Mouse (Mus musculus): ENCODE results near the gene Susd1. TPM values are rescaled to one million over a fixed set of nuclear protein-coding genes. Genes with fewer than 3 reads are reported as not detected.

Gene Susd1
- polyA plus RNA-seq, 1 experiment from 2014 or later: 10.1 TPM

- Histone ChIP-seq H3K4me2 (no peak overlapping the region), H3K4me1 (no peaks in the 10 kb centered on the region), H3K9me3 (replicated peaks) (no peaks in the 10 kb centered on the region), H3K36me3 (no peaks in the 10 kb centered on the region), H3K9ac (no peak overlapping the region), H3K27ac (no peak overlapping the region), H3K4me3 (replicated peaks) (no peak overlapping the region), H3K27me3 (no peaks in the 10 kb centered on the region)
- 65% methylated on average over 8 of the region's 8 CpGs for WGBS
- ATAC-seq (replicated peaks; ENCODE audit: low FRiP score): no peak
Measured at GRCm38 (mm10) chr4:59282699-59283487, 155.5 kb downstream of the Susd1 start.

DNA sequence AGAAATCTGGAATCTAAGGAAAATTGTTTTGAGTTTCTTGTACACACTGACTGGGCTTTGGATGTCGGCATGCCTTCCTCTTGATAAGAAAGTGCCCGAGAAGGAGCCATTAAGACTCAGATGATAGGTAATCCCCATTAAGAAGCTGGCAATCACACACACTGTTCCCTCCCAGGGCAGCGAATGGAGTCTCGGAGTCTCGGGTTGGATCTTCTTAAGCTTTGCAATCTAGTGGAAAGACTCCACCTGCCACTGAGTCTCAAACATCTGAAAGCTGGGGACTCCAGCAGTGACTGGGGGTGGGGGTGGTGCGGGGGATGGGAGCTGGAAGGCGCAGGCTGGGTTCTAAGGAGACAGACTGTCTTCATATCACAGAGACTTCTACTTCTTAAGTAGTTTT lies 156.3 kb downstream of the Susd1 start:
- Histone ChIP-seq H3K4me1 (no peaks in the 10 kb centered on the region), H3K27me3 (no peaks in the 10 kb centered on the region), H3K4me2 (no peak overlapping the region), H3K4me3 (replicated peaks) (no peak overlapping the region), H3K9me3 (replicated peaks) (no peaks in the 10 kb centered on the region), H3K9ac (no peak overlapping the region), H3K36me3 (no peaks in the 10 kb centered on the region), H3K27ac (no peak overlapping the region)
- WGBS: 58% methylated on average over 7 of the region's 7 CpGs
- no peak for ATAC-seq (replicated peaks; ENCODE audit: low FRiP score)

DNA sequence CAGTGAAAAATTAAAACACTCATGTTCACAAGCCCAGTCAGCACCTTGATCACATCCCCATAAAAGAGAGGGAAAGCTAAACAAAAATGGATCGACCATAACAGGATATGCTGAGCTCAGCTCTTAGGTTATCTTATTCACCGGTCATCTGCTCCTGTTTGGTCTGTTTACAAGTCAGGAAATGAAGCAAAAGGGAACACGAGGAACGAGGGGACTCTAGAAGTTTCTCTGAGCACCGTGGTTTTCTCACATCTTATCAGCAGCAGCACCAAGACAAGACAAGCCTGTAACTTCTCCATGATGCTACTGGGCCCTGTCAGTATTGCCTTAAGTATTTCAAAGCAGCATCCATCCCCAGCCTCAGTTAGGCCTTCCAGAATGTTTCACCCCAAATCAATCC lies 157.6 kb downstream of the Susd1 start:
- H3K27me3 ChIP-seq: no peaks in the 10 kb centered on the region
- no peak overlapping the region for H3K27ac ChIP-seq
- no peak for ATAC-seq (replicated peaks; ENCODE audit: low FRiP score)
- H3K4me1 ChIP-seq: no peaks in the 10 kb centered on the region
- 68% methylated on average over 5 of the region's 5 CpGs for WGBS
- H3K9me3 ChIP-seq (replicated peaks): no peaks in the 10 kb centered on the region
- no peak overlapping the region for H3K4me3 ChIP-seq (replicated peaks)
- H3K4me2 ChIP-seq: no peak overlapping the region
- no peak overlapping the region for H3K9ac ChIP-seq
- H3K36me3 ChIP-seq: no peaks in the 10 kb centered on the region

DNA sequence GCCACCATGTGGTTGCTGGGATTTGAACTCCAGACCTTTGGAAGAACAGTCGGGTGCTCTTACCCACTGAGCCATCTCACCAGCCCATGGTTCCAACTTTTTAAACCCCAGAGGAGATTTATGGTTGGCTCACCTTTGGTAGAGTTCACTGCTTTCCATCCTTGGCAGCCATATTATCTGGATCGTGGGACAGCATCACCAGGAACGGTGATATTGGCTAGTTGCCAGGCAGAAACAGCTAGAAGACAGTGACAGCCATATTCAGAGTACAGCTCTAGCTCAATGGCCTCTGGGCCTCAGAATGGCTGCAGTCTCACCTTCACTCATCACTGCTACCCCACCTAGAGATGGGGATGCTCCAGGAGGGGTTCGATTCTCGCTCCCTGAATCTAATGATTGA lies 159.3 kb downstream of the Susd1 start:
- no peak for ATAC-seq (replicated peaks; ENCODE audit: low FRiP score)
- 84% methylated on average over 5 of the region's 5 CpGs for WGBS
- no peaks in the 10 kb centered on the region for H3K36me3 ChIP-seq
- H3K4me1 ChIP-seq: no peaks in the 10 kb centered on the region
- H3K9ac ChIP-seq: no peak overlapping the region
- no peak overlapping the region for H3K27ac ChIP-seq
- no peaks in the 10 kb centered on the region for H3K9me3 ChIP-seq (replicated peaks)
- no peak overlapping the region for H3K4me2 ChIP-seq
- H3K27me3 ChIP-seq: no peaks in the 10 kb centered on the region
- no peak overlapping the region for H3K4me3 ChIP-seq (replicated peaks)

DNA sequence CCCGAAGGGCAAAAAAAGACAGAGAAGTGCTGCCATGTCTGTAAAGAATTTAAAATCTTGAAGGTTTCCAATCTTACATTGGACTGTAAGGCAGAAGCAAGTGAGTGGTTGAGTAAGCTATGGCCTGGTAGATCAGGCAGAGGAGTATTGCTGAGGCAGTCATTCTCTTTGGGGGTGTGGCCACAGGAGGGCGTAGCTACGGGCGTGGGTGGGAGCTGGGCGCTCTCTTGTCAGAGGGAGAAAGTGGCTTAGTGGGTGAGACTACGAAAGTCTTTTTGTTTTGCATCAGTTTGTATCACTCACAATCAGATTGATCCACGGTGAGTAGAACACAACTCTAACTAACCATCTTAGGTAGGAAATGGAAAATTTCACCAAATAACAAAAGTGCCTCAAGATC lies 160.0 kb downstream of the Susd1 start:
- Histone ChIP-seq H3K4me2 (no peak overlapping the region), H3K27me3 (no peaks in the 10 kb centered on the region), H3K36me3 (no peaks in the 10 kb centered on the region), H3K4me3 (replicated peaks) (no peak overlapping the region), H3K9me3 (replicated peaks) (no peaks in the 10 kb centered on the region), H3K27ac (no peak overlapping the region), H3K4me1 (no peaks in the 10 kb centered on the region), H3K9ac (no peak overlapping the region)
- 86% methylated on average over 7 of the region's 7 CpGs for WGBS
- ATAC-seq (replicated peaks; ENCODE audit: low FRiP score): no peak

- Histone ChIP-seq H3K27ac (no peak overlapping the region), H3K4me3 (replicated peaks) (no peak overlapping the region), H3K27me3 (no peaks in the 10 kb centered on the region), H3K4me1 (no peaks in the 10 kb centered on the region), H3K9ac (no peak overlapping the region), H3K4me2 (no peak overlapping the region), H3K36me3 (no peaks in the 10 kb centered on the region), H3K9me3 (replicated peaks) (no peaks in the 10 kb centered on the region)
- no peak for ATAC-seq (replicated peaks; ENCODE audit: low FRiP score)
- 92% methylated on average over 9 of the region's 9 CpGs for WGBS
Measured at GRCm38 (mm10) chr4:59277958-59278357, 160.5 kb downstream of the Susd1 start.

- Histone ChIP-seq H3K9ac (no peak overlapping the region), H3K4me3 (replicated peaks) (no peak overlapping the region), H3K9me3 (replicated peaks) (no peaks in the 10 kb centered on the region), H3K27me3 (no peaks in the 10 kb centered on the region), H3K4me1 (no peaks in the 10 kb centered on the region), H3K4me2 (no peak overlapping the region), H3K36me3 (no peaks in the 10 kb centered on the region), H3K27ac (no peak overlapping the region)
- no peak for ATAC-seq (replicated peaks; ENCODE audit: low FRiP score)
- 52% methylated on average over 2 of the region's 2 CpGs for WGBS
Measured at GRCm38 (mm10) chr4:59275956-59276355, 162.5 kb downstream of the Susd1 start.

DNA sequence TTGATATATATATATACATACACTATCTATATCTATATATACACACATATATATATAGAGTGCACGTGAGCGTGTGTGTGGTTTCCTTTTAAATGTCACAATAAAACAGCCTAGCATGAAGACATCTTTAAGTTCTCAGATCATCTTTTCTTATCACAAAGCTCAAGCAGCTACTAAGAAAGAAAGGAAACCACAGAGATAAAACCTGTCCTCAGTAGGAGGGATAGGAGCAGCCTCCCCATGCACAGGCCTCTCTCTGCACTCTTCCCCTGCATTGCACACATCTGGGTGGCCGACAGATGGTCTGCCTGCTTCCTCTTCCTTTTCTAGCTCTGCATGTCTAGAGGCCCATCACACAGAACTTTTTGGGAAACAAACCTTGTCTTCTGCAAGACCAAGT lies 162.9 kb downstream of the Susd1 start:
- 92% methylated on average over 3 of the region's 3 CpGs for WGBS
- Histone ChIP-seq H3K9ac (no peak overlapping the region), H3K27me3 (no peaks in the 10 kb centered on the region), H3K4me3 (replicated peaks) (no peak overlapping the region), H3K36me3 (no peaks in the 10 kb centered on the region), H3K4me2 (no peak overlapping the region), H3K4me1 (no peaks in the 10 kb centered on the region), H3K9me3 (replicated peaks) (no peaks in the 10 kb centered on the region), H3K27ac (no peak overlapping the region)
- no peak for ATAC-seq (replicated peaks; ENCODE audit: low FRiP score)

GRCm38 (mm10) chr4:59274136-59274535 lies 164.3 kb downstream of the Susd1 start:
- 43% methylated on average over 4 of the region's 4 CpGs for WGBS
- Histone ChIP-seq H3K9me3 (replicated peaks) (no peaks in the 10 kb centered on the region), H3K27me3 (no peaks in the 10 kb centered on the region), H3K36me3 (no peaks in the 10 kb centered on the region), H3K4me1 (no peaks in the 10 kb centered on the region), H3K4me3 (replicated peaks) (no peak overlapping the region), H3K4me2 (no peak overlapping the region), H3K9ac (no peak overlapping the region), H3K27ac (no peak overlapping the region)
- no peak for ATAC-seq (replicated peaks; ENCODE audit: low FRiP score)

DNA sequence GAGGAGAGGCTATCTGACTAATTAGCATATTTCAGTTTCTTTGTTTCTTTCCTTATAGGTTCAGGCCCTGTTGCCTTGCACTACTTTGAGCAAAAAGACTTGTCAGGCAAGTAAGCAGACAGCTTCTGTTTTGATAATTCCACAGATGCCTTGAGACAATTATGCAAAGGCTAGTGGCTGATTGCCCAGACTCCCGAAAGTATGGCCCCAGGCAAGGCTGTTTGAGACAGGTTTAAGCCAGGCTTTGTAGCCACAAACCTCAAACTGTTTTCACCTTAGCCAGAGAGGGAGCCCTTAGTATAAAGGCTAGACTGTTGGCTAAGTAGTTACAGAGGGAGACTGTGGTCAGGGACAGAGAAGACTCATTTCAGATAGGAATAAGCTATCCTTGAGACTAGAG lies 165.1 kb downstream of the Susd1 start:
- H3K27me3 ChIP-seq: no peaks in the 10 kb centered on the region
- no peak overlapping the region for H3K4me2 ChIP-seq
- no peaks in the 10 kb centered on the region; the same call in 1 of the 2 replicates for H3K9me3 ChIP-seq (replicated peaks)
- no peak for ATAC-seq (replicated peaks; ENCODE audit: low FRiP score)
- no peak overlapping the region for H3K27ac ChIP-seq
- H3K9ac ChIP-seq: no peak overlapping the region
- no peak overlapping the region for H3K4me3 ChIP-seq (replicated peaks)
- 38% methylated on average over 1 of the region's 1 CpGs for WGBS
- H3K4me1 ChIP-seq: no peaks in the 10 kb centered on the region
- no peaks in the 10 kb centered on the region for H3K36me3 ChIP-seq

GRCm38 (mm10) chr4:59265631-59266030 lies 172.8 kb downstream of the Susd1 start:
- Histone ChIP-seq H3K27me3 (no peaks in the 10 kb centered on the region), H3K36me3 (no peaks in the 10 kb centered on the region), H3K9ac (no peak overlapping the region), H3K27ac (no peak overlapping the region), H3K4me2 (no peak overlapping the region), H3K9me3 (replicated peaks) (peaks cover 3% of the 10 kb centered on the region; the same call in 1 of the 2 replicates), H3K4me1 (no peaks in the 10 kb centered on the region), H3K4me3 (replicated peaks) (no peak overlapping the region)
- ATAC-seq (replicated peaks; ENCODE audit: low FRiP score): no peak
- 90% methylated on average over 5 of the region's 5 CpGs for WGBS

GRCm38 (mm10) chr4:59265182-59265581 lies 173.3 kb downstream of the Susd1 start:
- Histone ChIP-seq H3K4me3 (replicated peaks) (no peak overlapping the region), H3K4me1 (no peaks in the 10 kb centered on the region), H3K9ac (no peak overlapping the region), H3K27me3 (no peaks in the 10 kb centered on the region), H3K9me3 (replicated peaks) (peaks cover 3% of the 10 kb centered on the region; the same call in 1 of the 2 replicates), H3K4me2 (no peak overlapping the region), H3K27ac (no peak overlapping the region), H3K36me3 (no peaks in the 10 kb centered on the region)
- 80% methylated on average over 5 of the region's 5 CpGs for WGBS
- no peak for ATAC-seq (replicated peaks; ENCODE audit: low FRiP score)

All from kidney, embryonic 15.5 days (tissue).